ENCODE assay signal across 8 mouse cellular contexts in genomic region chr6:53760651-53761058, GRCm38 (mm10). TPM values are rescaled to one million over a fixed set of nuclear protein-coding genes. Genes with fewer than 3 reads are reported as not detected.
DNase-seq lines count a peak whose midpoint lies in the region; ATAC-seq lines count a peak whose summit lies in the region.

No protein-coding gene starts in this region.

- 9% methylated on average over 6 of the region's 6 CpGs for WGBS in hindbrain, embryonic 11.5 days

- H3K9me3 ChIP-seq in hindbrain, embryonic 11.5 days (ENCODE audit: control insufficient read depth, low read length) = no peaks in the 10 kb centered on the region

- 0 out of 2 replicates have a peak overlapping the region, but pooled peaks have one; percentile 15 for H3K9ac ChIP-seq in hindbrain, embryonic 11.5 days (ENCODE audit: low read depth, low read length)

- H3K4me2 ChIP-seq in hindbrain, embryonic 11.5 days (replicated peaks; ENCODE audit: low read depth, low read length) = no peak overlapping the region

- ATAC-seq in hindbrain, embryonic 11.5 days (ENCODE audit: low FRiP score) = no peak

- no peaks in the 10 kb centered on the region for H3K36me3 ChIP-seq in hindbrain, embryonic 11.5 days (ENCODE audit: control insufficient read depth, insufficient read depth, low read length)

- no peaks in the 10 kb centered on the region for H3K27me3 ChIP-seq in hindbrain, embryonic 11.5 days (ENCODE audit: control insufficient read depth, insufficient read depth, low read length)

- peak; percentile 8 to 9 for DNase-seq in layer of hippocampus, postnatal 14 days (ENCODE audit: low spot score in 2 of 2)
- no peak for DNase-seq in layer of hippocampus, adult 8-10 months (ENCODE audit: low spot score in 2 of 2)
- peak; percentile 53 for DNase-seq in embryo, embryonic 9.5 days (ENCODE audit: extremely low spot score)
- peak; percentile 39 for DNase-seq in hindbrain, embryonic 11.5 days (ENCODE audit: low spot score)
- peak; percentile 21 for DNase-seq in lung, postnatal 10 days
- DNase-seq in retina, postnatal 1 day = peak; percentile 56
- DNase-seq in thymus, postnatal 25 days = no peak
- no peak for DNase-seq in T-cell, adult 2 months (ENCODE audit: low spot score)

- H3K4me3 ChIP-seq in hindbrain, embryonic 11.5 days (ENCODE audit: low read depth, low read length) = no peak overlapping the region

- no peak overlapping the region for H3K27ac ChIP-seq in hindbrain, embryonic 11.5 days (ENCODE audit: low read depth, low read length)

- no peaks in the 10 kb centered on the region for H3K4me1 ChIP-seq in hindbrain, embryonic 11.5 days (replicated peaks; ENCODE audit: control insufficient read depth, insufficient read depth, low read length)

RNA-seq across cellular contexts. Expression of gene Tril, which starts 60.0 kb away (rescaled TPM):
- 10 to 100 TPM; 56.2 to 58.3 TPM for total RNA-seq in layer of hippocampus, postnatal 14 days (2021)
- 10 to 100 TPM; 30.7 to 33.7 (median 32.3) TPM for total RNA-seq in layer of hippocampus, adult 8-10 months (2022)
- polyA plus RNA-seq in hindbrain, embryonic 11.5 days (2014; fragmentation: Nextera tagmentation; extraction: Ambion mirVana) = 14.6 and 17.0 TPM in 2 replicates

Comparison
In these comparisons a context has a peak if more than half of its experiments do, and no peak if none do; other contexts are left out.
1. DNase-seq: peak in layer of hippocampus, postnatal 14 days (2 of 2), embryo, embryonic 9.5 days (single experiment), hindbrain, embryonic 11.5 days (single experiment), lung, postnatal 10 days (single experiment) and retina, postnatal 1 day (single experiment); none in layer of hippocampus, adult 8-10 months (0 of 2), thymus, postnatal 25 days (single experiment) and T-cell, adult 2 months (single experiment).